In the genomic region with DNA sequence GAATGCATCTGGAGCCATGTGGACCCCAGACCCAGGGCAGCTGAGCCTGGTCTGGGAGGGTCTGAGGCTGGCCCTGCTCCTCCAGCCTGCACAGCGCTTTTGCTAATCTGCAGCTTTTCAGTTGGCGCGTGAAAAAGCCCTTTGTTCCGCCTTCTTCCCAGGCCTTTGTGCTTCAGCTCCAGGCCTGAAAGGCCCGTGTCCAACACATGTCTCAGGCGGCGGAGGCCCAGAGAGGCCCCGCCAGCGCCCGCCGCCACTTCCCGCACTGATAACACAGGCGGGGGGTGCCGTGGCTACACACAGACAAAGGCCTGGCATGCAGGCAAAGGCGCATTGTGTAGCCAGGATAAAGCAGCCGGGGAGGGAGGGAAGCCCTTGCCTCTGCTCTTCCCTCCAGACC, we compare ENCODE assay signal across 10 mouse cellular contexts. TPM values are rescaled to one million over a fixed set of nuclear protein-coding genes. Genes with fewer than 3 reads are reported as not detected.
DNase-seq lines count a peak whose midpoint lies in the region; ATAC-seq and TF ChIP-seq lines count a peak whose summit lies in the region.
"Had no signal": no experiment of that assay in that cellular context is flagged by ENCODE, and none has a peak within 500 bp of the region (broad histone marks: within the 10 kb centered on the region; RNA-seq: fewer than 3 reads in every experiment).

No protein-coding gene starts in this region.

- no peak overlapping the region for H3K4me2 ChIP-seq in embryonic facial prominence, embryonic 14.5 days (ENCODE audit: low read depth, low read length)
- H3K4me2 ChIP-seq in stomach, postnatal 0 days (replicated peaks; ENCODE audit: low read depth): no peak overlapping the region
- H3K4me2 ChIP-seq: embryonic facial prominence, embryonic 15.5 days had no signal

- H3K27ac ChIP-seq in embryonic facial prominence, embryonic 14.5 days (replicated peaks; ENCODE audit: low read depth, low read length): no peak overlapping the region
- H3K27ac ChIP-seq in stomach, postnatal 0 days (replicated peaks): no peak overlapping the region
- H3K27ac ChIP-seq: embryonic facial prominence, embryonic 15.5 days had no signal

- peaks cover 16% of the 10 kb centered on the region for H3K27me3 ChIP-seq in embryonic facial prominence, embryonic 14.5 days (replicated peaks; ENCODE audit: control insufficient read depth, insufficient read depth, low read length)
- H3K27me3 ChIP-seq in stomach, postnatal 0 days (ENCODE audit: control insufficient read depth, insufficient read depth, low read length): no peaks in the 10 kb centered on the region

- H3K36me3 ChIP-seq in embryonic facial prominence, embryonic 14.5 days (ENCODE audit: control insufficient read depth, insufficient read depth, low read length): no peaks in the 10 kb centered on the region
- H3K36me3 ChIP-seq in stomach, postnatal 0 days (ENCODE audit: control insufficient read depth, insufficient read depth, low read length): no peaks in the 10 kb centered on the region
- H3K36me3 ChIP-seq: embryonic facial prominence, embryonic 15.5 days had no signal

- no peak overlapping the region for H3K4me3 ChIP-seq in embryonic facial prominence, embryonic 14.5 days (ENCODE audit: low read depth, low read length)
- no peak overlapping the region for H3K4me3 ChIP-seq in stomach, postnatal 0 days (ENCODE audit: low read depth, low read length)
- H3K4me3 ChIP-seq: embryonic facial prominence, embryonic 15.5 days had no signal

- H3K4me1 ChIP-seq in embryonic facial prominence, embryonic 14.5 days (ENCODE audit: control insufficient read depth, insufficient read depth, low read length): peaks cover 5% of the 10 kb centered on the region; the same call in 1 of the 2 replicates
- no peaks in the 10 kb centered on the region for H3K4me1 ChIP-seq in stomach, postnatal 0 days (replicated peaks; ENCODE audit: control insufficient read depth, insufficient read depth)

- WGBS in embryonic facial prominence, embryonic 14.5 days: 25% methylated on average over 11 of the region's 16 CpGs
- WGBS in stomach, postnatal 0 days: 22% methylated on average over 16 of the region's 16 CpGs

- TF ChIP-seq CTCF in stomach, postnatal 0 days (IDR thresholded peaks at IDR 0.05; ENCODE audit: low read depth): no peak

- peak overlapping the region; percentile 48; the same call in 1 of the 2 replicates for H3K9ac ChIP-seq in embryonic facial prominence, embryonic 14.5 days (ENCODE audit: low read depth, low read length)
- no peak overlapping the region for H3K9ac ChIP-seq in stomach, postnatal 0 days (ENCODE audit: low read length)
- H3K9ac ChIP-seq: embryonic facial prominence, embryonic 15.5 days had no signal

- peak; percentile 18 for DNase-seq in thymus, postnatal 0 days (ENCODE audit: low spot score)
- DNase-seq in thymus, postnatal 25 days: no peak
- peak; percentile 81 for DNase-seq in embryonic facial prominence, embryonic 14.5 days (ENCODE audit: low spot score)
- DNase-seq in mesoderm, embryonic 11.5 days (ENCODE audit: low read depth, low spot score): peak; percentile 83
- DNase-seq in stomach, postnatal 0 days (ENCODE audit: low spot score): peak; percentile 32
- no peak for DNase-seq in adrenal gland, postnatal 25 days

- no peaks in the 10 kb centered on the region for H3K9me3 ChIP-seq in embryonic facial prominence, embryonic 14.5 days (ENCODE audit: control insufficient read depth, low read length)
- no peaks in the 10 kb centered on the region for H3K9me3 ChIP-seq in stomach, postnatal 0 days (ENCODE audit: control insufficient read depth, low read length)
- H3K9me3 ChIP-seq: embryonic facial prominence, embryonic 15.5 days had no signal

- peak; percentile 67; the same call in 1 of the 2 replicates for ATAC-seq in embryonic facial prominence, embryonic 14.5 days (ENCODE audit: low read depth)
- no peak for ATAC-seq in stomach, postnatal 0 days (ENCODE audit: low FRiP score, low TSS enrichment)
- no peak for ATAC-seq in inflammation-experienced regulatory T-cells, adult 6 months

- no peak for TF ChIP-seq EP300 in stomach, postnatal 0 days (optimal IDR thresholded peaks at IDR 0.05)

RNA-seq across cellular contexts. Expression of a gene that starts 45.5 kb away (rescaled TPM):
- polyA plus RNA-seq in thymus, postnatal 0 days (2015; fragmentation: Nextera tagmentation; extraction: Ambion mirVana): not detected in 2 replicates
- not detected in 2 replicates for polyA plus RNA-seq in embryonic facial prominence, embryonic 14.5 days (2014; fragmentation: Nextera tagmentation; extraction: Ambion mirVana)
- not detected in 2 replicates for polyA plus RNA-seq in stomach, postnatal 0 days (2015; fragmentation: Nextera tagmentation; extraction: Ambion mirVana)
- total RNA-seq in adrenal gland, postnatal 25 days (2021): not detected in 2 replicates
- not detected for polyA plus RNA-seq in inflammation-experienced regulatory T-cells, adult 6 months (2017; shearing (Covaris generic))
- total RNA-seq: hematopoietic stem cell, adult 5-6 weeks; liver, adult 2 months had no signal
- polyA plus RNA-seq: embryonic facial prominence, embryonic 15.5 days; liver, adult 2 months had no signal

Comparison
In these comparisons a context has a peak if more than half of its experiments do, and no peak if none do; other contexts are left out.
1. DNase-seq: peak in thymus, postnatal 0 days (single experiment), embryonic facial prominence, embryonic 14.5 days (single experiment), mesoderm, embryonic 11.5 days (single experiment) and stomach, postnatal 0 days (single experiment); none in thymus, postnatal 25 days (single experiment) and adrenal gland, postnatal 25 days (single experiment).